Mouse (Mus musculus) liver, embryonic 15.5 days (tissue): ENCODE results near the gene Nudcd3. TPM values are rescaled to one million over a fixed set of nuclear protein-coding genes. Genes with fewer than 3 reads are reported as not detected.

Source experiments
- ATAC-seq: fragments of 200-750 bp; cut with Nextera tagmentation; 2 replicates; pipeline ENCODE4 v1.8.0; 2017; ENCODE audit warnings: moderate number of reproducible peaks, mild to moderate bottlenecking, moderate library complexity; ENCODE audit not compliant: insufficient read depth
- H3K27ac ChIP-seq: fragments of 300-500 bp; sonication (generic); replicated peaks from 2 replicates; pipeline ENCODE4 v1.5.1; 2015; ENCODE audit warnings: mild to moderate bottlenecking, inconsistent platforms
- H3K27me3 ChIP-seq: fragments of 300-500 bp; sonication (generic); 2 replicates; pipeline ENCODE4 v1.6.1; 2015; ENCODE audit warnings: mild to moderate bottlenecking, inconsistent platforms
- H3K36me3 ChIP-seq: fragments of 300-500 bp; sonication (generic); replicated peaks from 2 replicates; pipeline ENCODE4 v1.6.1; 2015; ENCODE audit warnings: moderate library complexity, mild to moderate bottlenecking, inconsistent platforms
- H3K4me1 ChIP-seq: fragments of 300-500 bp; sonication (generic); replicated peaks from 2 replicates; pipeline ENCODE4 v1.6.1; 2015; ENCODE audit warnings: inconsistent platforms
- H3K4me2 ChIP-seq: fragments of 300-500 bp; sonication (generic); 2 replicates; pipeline ENCODE4 v1.6.1; 2015; ENCODE audit warnings: moderate library complexity, mild to moderate bottlenecking, inconsistent platforms
- H3K4me3 ChIP-seq: fragments of 300-500 bp; sonication (generic); replicated peaks from 2 replicates; pipeline ENCODE4 v1.5.1; 2015; ENCODE audit warnings: mild to moderate bottlenecking, inconsistent platforms
- H3K9ac ChIP-seq: fragments of 300-500 bp; sonication (generic); 2 replicates; pipeline ENCODE4 v1.6.1; 2015; ENCODE audit warnings: moderate library complexity, mild to moderate bottlenecking, inconsistent platforms
- H3K9me3 ChIP-seq: fragments of 300-500 bp; sonication (generic); replicated peaks from 2 replicates; pipeline ENCODE4 v1.6.1; 2016; ENCODE audit warnings: inconsistent platforms
- WGBS: fragments of 180-500 bp; shearing (Covaris S2); methylation state at CpG from one replicate; pipeline ENCODE4 v1.1.7; 2015; ENCODE audit warnings: mixed read lengths; ENCODE audit not compliant: insufficient replicate concordance; 5-methylcytosine and 5-hydroxymethylcytosine counted together
- polyA plus RNA-seq: library from polyadenylated mRNA; unstranded; fragments of >200 nt; fragmentation: Nextera tagmentation; extraction: Ambion mirVana; gene quantifications from 2 replicates; pipeline ENCODE4 v1.2.1, GENCODE M21; 2015

Gene Nudcd3
- polyA plus RNA-seq, 1 experiment from 2014 or later: 12.3 TPM

- no peak for ATAC-seq
- H3K27ac ChIP-seq: no peak overlapping the region
- no peak overlapping the region for H3K9ac ChIP-seq
- H3K4me2 ChIP-seq: no peak overlapping the region
- 68% methylated on average over 8 of the region's 8 CpGs for WGBS
- H3K36me3 ChIP-seq: no peaks in the 10 kb centered on the region
- H3K4me3 ChIP-seq: no peak overlapping the region
- H3K9me3 ChIP-seq: no peaks in the 10 kb centered on the region
- H3K27me3 ChIP-seq: no peaks in the 10 kb centered on the region
- H3K4me1 ChIP-seq: peaks cover 34% of the 10 kb centered on the region
Measured at GRCm38 (mm10) chr11:6177781-6178420, 22.3 kb downstream of the Nudcd3 start.

DNA sequence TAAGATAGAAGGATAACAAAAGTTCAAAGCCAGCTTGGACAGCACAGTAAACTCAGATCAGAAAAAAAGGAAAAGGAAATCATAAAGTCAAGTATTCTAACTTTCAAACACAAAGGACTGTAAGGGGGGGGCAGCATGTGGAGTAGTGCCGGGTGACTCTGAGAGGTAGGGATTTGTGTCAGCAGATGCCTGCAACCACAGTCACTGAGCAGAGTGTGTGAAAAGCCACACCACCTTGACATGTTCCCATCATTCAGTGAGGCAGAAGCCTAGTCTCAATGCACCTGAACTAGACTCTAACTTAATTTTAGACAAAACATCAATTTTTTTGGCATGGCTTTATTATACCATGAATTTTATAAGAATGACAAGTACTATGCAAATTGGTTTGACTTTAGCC, 24.7 kb downstream of the Nudcd3 start:
- no peak for ATAC-seq
- Histone ChIP-seq H3K27ac (no peak overlapping the region), H3K9ac (no peak overlapping the region), H3K4me2 (no peak overlapping the region), H3K4me3 (no peak overlapping the region), H3K4me1 (peaks cover 32% of the 10 kb centered on the region), H3K27me3 (no peaks in the 10 kb centered on the region), H3K9me3 (no peaks in the 10 kb centered on the region), H3K36me3 (no peaks in the 10 kb centered on the region)
- 54% methylated on average over 1 of the region's 1 CpGs for WGBS

GRCm38 (mm10) chr11:6174719-6175118, 25.5 kb downstream of the Nudcd3 start:
- Histone ChIP-seq H3K27ac (no peak overlapping the region), H3K4me2 (no peak overlapping the region), H3K4me1 (peaks cover 32% of the 10 kb centered on the region), H3K9ac (no peak overlapping the region), H3K27me3 (no peaks in the 10 kb centered on the region), H3K9me3 (no peaks in the 10 kb centered on the region), H3K4me3 (no peak overlapping the region), H3K36me3 (no peaks in the 10 kb centered on the region)
- 20% methylated on average over 7 of the region's 7 CpGs for WGBS
- ATAC-seq: no peak

- no peak overlapping the region for H3K9ac ChIP-seq
- WGBS: 24% methylated on average over 2 of the region's 2 CpGs
- no peak for ATAC-seq
Measured at GRCm38 (mm10) chr11:6169041-6169663, 31.1 kb downstream of the Nudcd3 start.

DNA sequence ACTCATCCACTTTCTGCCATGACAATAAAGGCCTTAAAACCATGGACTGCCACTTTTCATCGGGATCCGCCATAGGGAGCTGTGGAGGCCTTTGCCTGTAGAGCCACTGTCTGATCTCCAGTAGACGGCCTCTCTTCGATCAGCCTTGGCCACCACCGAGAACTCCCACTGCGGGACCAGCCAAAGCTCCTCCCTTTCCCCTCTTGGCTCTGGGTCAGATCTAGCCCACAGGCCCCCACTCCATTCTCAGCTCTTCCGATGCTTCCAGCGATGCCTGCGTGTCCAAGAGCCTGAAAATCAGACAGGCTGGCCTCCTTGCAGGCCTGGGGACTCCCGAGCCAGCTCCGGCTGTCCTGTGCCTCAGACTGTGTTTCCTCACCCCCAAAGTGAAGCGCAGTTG, 33.9 kb downstream of the Nudcd3 start:
- Histone ChIP-seq H3K36me3 (no peaks in the 10 kb centered on the region), H3K4me2 (no peak overlapping the region), H3K9ac (no peak overlapping the region), H3K9me3 (no peaks in the 10 kb centered on the region), H3K27ac (no peak overlapping the region), H3K27me3 (no peaks in the 10 kb centered on the region), H3K4me3 (no peak overlapping the region), H3K4me1 (peaks cover 21% of the 10 kb centered on the region)
- no peak for ATAC-seq
- whole genome bisulfite sequencing: 84% methylated on average over 12 of the region's 12 CpGs

More at GRCm38 (mm10) chr11:6169041-6169663, 31.1 kb downstream of the Nudcd3 start:
- no peak overlapping the region for H3K4me2 ChIP-seq
- no peaks in the 10 kb centered on the region for H3K27me3 ChIP-seq
- H3K9me3 ChIP-seq: no peaks in the 10 kb centered on the region
- H3K4me3 ChIP-seq: no peak overlapping the region
- no peaks in the 10 kb centered on the region for H3K36me3 ChIP-seq
- no peak overlapping the region for H3K27ac ChIP-seq
- peaks cover 18% of the 10 kb centered on the region; the same call in 1 of the 2 replicates for H3K4me1 ChIP-seq

GRCm38 (mm10) chr11:6165391-6166081, 34.7 kb downstream of the Nudcd3 start:
- ATAC-seq: no peak

GRCm38 (mm10) chr11:6164781-6165180, 35.4 kb downstream of the Nudcd3 start:
- Histone ChIP-seq H3K4me2 (no peak overlapping the region), H3K9ac (no peak overlapping the region), H3K27ac (peak overlapping the region; percentile 51; the same call in 1 of the 2 replicates), H3K27me3 (no peaks in the 10 kb centered on the region), H3K4me1 (peaks cover 32% of the 10 kb centered on the region), H3K4me3 (no peak overlapping the region), H3K36me3 (no peaks in the 10 kb centered on the region), H3K9me3 (no peaks in the 10 kb centered on the region)
- ATAC-seq: no peak
- 81% methylated on average over 7 of the region's 7 CpGs for WGBS

More at GRCm38 (mm10) chr11:6165391-6166081, 34.7 kb downstream of the Nudcd3 start:
- peaks cover 24% of the 10 kb centered on the region for H3K4me1 ChIP-seq
- H3K27me3 ChIP-seq: no peaks in the 10 kb centered on the region
- no peaks in the 10 kb centered on the region for H3K36me3 ChIP-seq
- H3K9me3 ChIP-seq: no peaks in the 10 kb centered on the region
- H3K4me2 ChIP-seq: no peak overlapping the region
- 75% methylated on average over 7 of the region's 7 CpGs for WGBS
- no peak overlapping the region for H3K4me3 ChIP-seq
- peak overlapping the region; percentile 51 for H3K27ac ChIP-seq
- H3K9ac ChIP-seq: no peak overlapping the region

DNA sequence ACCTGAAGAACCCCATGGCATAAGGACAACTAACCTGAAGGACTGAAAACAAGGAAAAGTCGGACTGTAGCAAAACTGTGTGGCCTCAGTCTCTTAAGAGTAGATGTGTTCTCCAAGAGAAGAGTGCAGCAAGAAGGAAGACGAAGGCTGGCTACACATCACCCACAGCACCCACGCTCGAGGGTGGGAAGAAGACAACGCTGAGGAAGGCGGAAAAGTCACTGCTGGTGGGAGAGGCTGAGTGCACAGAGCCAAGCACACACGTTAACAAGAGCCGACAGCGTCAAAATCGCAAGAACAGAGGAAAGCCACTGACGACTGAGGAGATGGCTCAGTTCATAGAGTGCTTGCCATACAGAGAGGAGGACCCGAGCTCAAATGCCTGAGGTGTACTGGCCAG, 36.5 kb downstream of the Nudcd3 start:
- no peaks in the 10 kb centered on the region for H3K9me3 ChIP-seq
- no peaks in the 10 kb centered on the region for H3K36me3 ChIP-seq
- no peak overlapping the region for H3K9ac ChIP-seq
- no peak overlapping the region for H3K27ac ChIP-seq
- WGBS: 79% methylated on average over 12 of the region's 12 CpGs
- no peak for ATAC-seq
- no peak overlapping the region for H3K4me3 ChIP-seq
- H3K4me2 ChIP-seq: no peak overlapping the region
- no peaks in the 10 kb centered on the region for H3K27me3 ChIP-seq
- peaks cover 34% of the 10 kb centered on the region for H3K4me1 ChIP-seq

DNA sequence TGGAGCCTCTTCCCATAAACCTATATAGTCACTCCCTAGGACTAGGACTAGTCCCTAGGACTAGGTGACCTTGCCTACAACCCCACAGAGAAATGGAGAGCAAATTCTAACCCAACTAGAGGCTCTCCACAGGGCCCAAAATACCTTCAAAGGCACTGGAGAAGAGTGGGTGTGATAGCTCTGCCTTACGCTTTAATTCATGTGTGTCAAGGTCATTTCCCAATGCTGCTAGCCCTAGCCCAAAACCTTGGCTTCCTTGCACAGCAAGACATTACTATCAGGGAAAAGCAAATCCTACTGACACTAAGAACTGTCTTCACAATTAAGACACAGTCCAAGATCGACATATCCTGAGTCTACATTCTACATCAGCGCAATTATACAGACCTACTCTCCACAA, 37.2 kb downstream of the Nudcd3 start:
- 87% methylated on average over 3 of the region's 3 CpGs for WGBS
- Histone ChIP-seq H3K27me3 (no peaks in the 10 kb centered on the region), H3K9ac (no peak overlapping the region), H3K4me1 (peaks cover 35% of the 10 kb centered on the region), H3K4me3 (no peak overlapping the region), H3K4me2 (no peak overlapping the region), H3K36me3 (no peaks in the 10 kb centered on the region), H3K9me3 (no peaks in the 10 kb centered on the region), H3K27ac (no peak overlapping the region)
- ATAC-seq: no peak

- Histone ChIP-seq H3K4me3 (no peak overlapping the region), H3K27ac (no peak overlapping the region), H3K9ac (no peak overlapping the region), H3K27me3 (no peaks in the 10 kb centered on the region), H3K4me2 (no peak overlapping the region), H3K9me3 (no peaks in the 10 kb centered on the region), H3K36me3 (no peaks in the 10 kb centered on the region), H3K4me1 (peaks cover 34% of the 10 kb centered on the region)
- no peak for ATAC-seq
Measured at GRCm38 (mm10) chr11:6161549-6161948, 38.7 kb downstream of the Nudcd3 start.

GRCm38 (mm10) chr11:6160663-6161271, 39.4 kb downstream of the Nudcd3 start:
- H3K4me1 ChIP-seq: peaks cover 26% of the 10 kb centered on the region
- 57% methylated on average over 3 of the region's 3 CpGs for WGBS
- no peak for ATAC-seq
- H3K27me3 ChIP-seq: no peaks in the 10 kb centered on the region
- H3K4me3 ChIP-seq: no peak overlapping the region
- H3K4me2 ChIP-seq: no peak overlapping the region
- H3K9ac ChIP-seq: no peak overlapping the region
- H3K27ac ChIP-seq: peak overlapping the region; percentile 7; the same call in 1 of the 2 replicates
- no peaks in the 10 kb centered on the region for H3K9me3 ChIP-seq
- no peaks in the 10 kb centered on the region for H3K36me3 ChIP-seq
